Mouse (Mus musculus): Measurements from ENCODE around the gene Slco1a5. TPM values are rescaled to one million over a fixed set of nuclear protein-coding genes. Genes with fewer than 3 reads are reported as not detected.
A peak's percentile ranks its signal among the peaks of the same experiment; 100 is the strongest.

Gene Slco1a5
- total and polyA plus RNA-seq, 3 experiments = 0.04 TPM; not detected in 2

GRCm38 (mm10) chr6:142317106-142317505, 5.7 kb downstream of the Slco1a5 start:
- Histone ChIP-seq H3K9me3 (replicated peaks; ENCODE audit: insufficient read depth, low read length) (no peaks in the 10 kb centered on the region), H3K79me2 (ENCODE audit: control insufficient read depth, insufficient read depth, low read length, poor library complexity) (no peaks in the 10 kb centered on the region), H3K4me3 (ENCODE audit: control insufficient read depth in 1 of 2, insufficient read depth in 1 of 2, low read depth in 2 of 2, low read length in 2 of 2) (no peak overlapping the region), H3K9ac (ENCODE audit: control insufficient read depth, low read depth, low read length, poor library complexity, severe bottlenecking) (no peak overlapping the region), H3K27me3 (ENCODE audit: control insufficient read depth in 1 of 2, insufficient read depth in 2 of 2, low read length in 2 of 2) (no peaks in the 10 kb centered on the region), H3K36me3 (ENCODE audit: control insufficient read depth in 1 of 2, insufficient read depth in 2 of 2, low read length in 2 of 2) (peaks cover 0 to 4% of the 10 kb centered on the region in 2 experiments; a peak in 2 of 4 replicates), H3K27ac (ENCODE audit: control insufficient read depth, low read depth, low read length) (peak overlapping the region; percentile 34; the same call in 1 of the 2 replicates), H3K4me1 (ENCODE audit: control insufficient read depth in 1 of 2, insufficient read depth in 2 of 2, low read length in 2 of 2) (peaks cover 0 to 2% of the 10 kb centered on the region in 2 experiments; a peak in 2 of 4 replicates)
- TF ChIP-seq SIN3A (IDR thresholded peaks at IDR 0.05; ENCODE audit: low read length) (0 out of 2 replicates have a peak, but pooled peaks have one; percentile 19), GATA1 (IDR thresholded peaks at IDR 0.05; ENCODE audit: low read depth, low read length) (peak; percentile 51), RCOR1 (IDR thresholded peaks at IDR 0.05; ENCODE audit: low read depth, low read length) (peak; percentile 55; the same call in 1 of the 2 replicates), EP300 (IDR thresholded peaks at IDR 0.05; ENCODE audit: low read depth in 1 of 2, low read length in 2 of 2) (peak; percentile 33 to 59; a peak in 2 of 4 replicates), ETS1 (IDR thresholded peaks at IDR 0.05; ENCODE audit: low read depth, low read length) (0 out of 2 replicates have a peak, but pooled peaks have one; percentile 34), TCF12 (IDR thresholded peaks at IDR 0.05; ENCODE audit: low read depth, low read length) (0 out of 2 replicates have a peak, but pooled peaks have one; percentile 33), MXI1 (IDR thresholded peaks at IDR 0.05; ENCODE audit: low read depth, low read length) (no peak), NELFE (IDR thresholded peaks at IDR 0.05; ENCODE audit: low read depth, low read length) (no peak)
- peak; percentile 48 for DNase-seq (ENCODE audit: low read depth, low spot score)

- no peak overlapping the region for H3K27ac ChIP-seq (ENCODE audit: control insufficient read depth, low read depth, low read length)
- no peak for TF ChIP-seq BHLHE40 (IDR thresholded peaks at IDR 0.05; ENCODE audit: borderline replicate concordance, low read depth, low read length)
- TF ChIP-seq RCOR1 (IDR thresholded peaks at IDR 0.05; ENCODE audit: low read depth, low read length) = no peak
- no peak for TF ChIP-seq GATA1 (IDR thresholded peaks at IDR 0.05; ENCODE audit: low read depth, low read length)
- no peak for TF ChIP-seq POLR2AphosphoS5 (IDR thresholded peaks at IDR 0.05; ENCODE audit: borderline replicate concordance, low read depth, low read length)
- TF ChIP-seq RAD21 (IDR thresholded peaks at IDR 0.05; ENCODE audit: low read depth, low read length) = no peak
- TF ChIP-seq E2F4 (IDR thresholded peaks at IDR 0.05; ENCODE audit: borderline replicate concordance, low read depth, low read length) = no peak
- TF ChIP-seq TAL1 (IDR thresholded peaks at IDR 0.05; ENCODE audit: low read length) = no peak
- no peak for TF ChIP-seq NELFE (IDR thresholded peaks at IDR 0.05; ENCODE audit: low read depth, low read length)
- no peak for TF ChIP-seq UBTF (IDR thresholded peaks at IDR 0.05; ENCODE audit: borderline replicate concordance, insufficient read depth, low read depth, low read length)
- TF ChIP-seq CHD2 (IDR thresholded peaks at IDR 0.05; ENCODE audit: low read length) = no peak
- no peak for TF ChIP-seq POLR2A (IDR thresholded peaks at IDR 0.05; ENCODE audit: control insufficient read depth in 1 of 2, insufficient read depth in 1 of 2, low read depth in 1 of 2, low read length in 2 of 2, poor library complexity in 1 of 2)
- no peak for TF ChIP-seq MXI1 (IDR thresholded peaks at IDR 0.05; ENCODE audit: low read depth, low read length)
- H3K9me3 ChIP-seq (replicated peaks; ENCODE audit: insufficient read depth, low read length) = no peaks in the 10 kb centered on the region
- no peak overlapping the region for H3K4me3 ChIP-seq (ENCODE audit: control insufficient read depth in 1 of 2, insufficient read depth in 1 of 2, low read depth in 2 of 2, low read length in 2 of 2)
- H3K4me1 ChIP-seq (ENCODE audit: control insufficient read depth in 1 of 2, insufficient read depth in 2 of 2, low read length in 2 of 2) = peaks cover 0 to 2% of the 10 kb centered on the region in 2 experiments; a peak in 2 of 4 replicates
- no peak overlapping the region for H3K9ac ChIP-seq (ENCODE audit: control insufficient read depth, low read depth, low read length, poor library complexity, severe bottlenecking)
- no peaks in the 10 kb centered on the region for H3K27me3 ChIP-seq (ENCODE audit: control insufficient read depth in 1 of 2, insufficient read depth in 2 of 2, low read length in 2 of 2)
- peaks cover 0 to 4% of the 10 kb centered on the region in 2 experiments; a peak in 2 of 4 replicates for H3K36me3 ChIP-seq (ENCODE audit: control insufficient read depth in 1 of 2, insufficient read depth in 2 of 2, low read length in 2 of 2)
- no peak for DNase-seq (ENCODE audit: low read depth, low spot score)
- no peaks in the 10 kb centered on the region for H3K79me2 ChIP-seq (ENCODE audit: control insufficient read depth, insufficient read depth, low read length, poor library complexity)
These were observed 8.5 kb downstream of the Slco1a5 start for GRCm38 (mm10) chr6:142314285-142314684.
